Mouse (Mus musculus): ENCODE measurements at regions not wholly inside any gene's neighbourhood (a gene's known extent, or its start where the extent isn't known, plus 50 kb on each side); places are given as distances from the start of the nearest gene placed in this dataset.

DNA sequence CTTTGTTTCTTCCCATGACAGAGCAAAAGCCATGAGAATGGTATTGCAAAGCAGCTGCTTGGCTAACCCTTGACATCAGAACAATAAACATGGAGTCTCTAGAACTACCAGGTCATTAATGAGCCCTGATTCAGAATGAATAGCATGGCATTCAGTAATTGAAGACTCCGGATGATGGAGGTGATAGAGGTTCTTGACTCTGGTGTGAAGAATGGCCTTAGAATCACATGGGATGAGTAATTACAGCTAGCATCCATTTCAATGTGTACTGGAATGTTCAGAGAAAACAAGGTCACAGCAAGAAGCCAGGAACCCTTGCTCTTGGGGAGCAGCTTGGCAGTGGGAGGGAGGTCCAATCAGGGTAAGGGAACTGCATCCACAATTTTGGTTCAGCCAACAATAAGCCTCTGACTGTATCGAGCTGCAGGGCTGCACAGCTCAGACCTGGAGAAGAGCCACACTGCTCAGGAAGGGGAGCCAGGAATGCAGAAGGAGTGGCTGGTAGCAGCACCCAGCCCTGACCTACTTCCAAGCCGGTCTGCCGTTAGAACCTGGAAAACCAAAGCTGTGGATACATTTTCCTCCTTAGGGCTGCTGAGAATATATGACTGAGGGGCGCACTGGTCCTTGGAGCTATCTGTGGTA is 275.1 kb downstream of the Maf start:
- intact Hi-C loops (cut with DNase I), result no loop called here
- DNase-seq (ENCODE audit: low spot score), result no peak

- no peak for DNase-seq (ENCODE audit: low spot score)
- intact Hi-C loops (cut with DNase I), result no loop called here
Observed at GRCm38 (mm10) chr8:115430793-115431192, 276.8 kb downstream of the Maf start.

DNA sequence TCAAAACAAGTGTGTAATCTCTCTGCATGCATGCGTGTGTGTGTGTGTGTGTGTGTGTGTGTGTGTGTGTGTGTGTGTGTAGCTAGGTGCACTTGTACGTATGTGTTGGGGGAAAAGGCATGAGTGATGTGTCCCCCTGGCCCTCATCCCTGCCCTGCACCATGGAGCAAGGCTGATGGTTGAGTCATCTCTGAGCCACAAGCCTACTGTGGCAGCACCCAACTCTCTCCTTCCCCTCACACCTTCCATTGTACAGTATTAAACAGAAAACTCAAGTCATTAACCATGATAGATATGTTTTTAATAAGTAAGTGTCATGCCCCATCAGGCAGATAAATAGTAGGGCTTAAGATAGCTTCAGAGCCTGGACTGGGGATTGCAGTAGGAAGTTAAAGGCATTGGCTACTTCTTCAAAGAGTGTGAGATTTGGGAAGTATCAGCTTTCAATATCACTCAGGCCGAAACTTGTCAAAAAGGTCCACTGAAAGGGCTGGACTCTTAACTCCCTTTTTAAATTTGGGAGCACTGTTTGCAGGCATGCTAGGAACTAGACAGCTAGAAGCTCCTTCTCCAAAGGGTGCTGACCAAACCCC is 278.2 kb downstream of the Maf start:
- intact Hi-C loops (cut with DNase I), result no loop called here
- DNase-seq (ENCODE audit: low spot score), result no peak

GRCm38 (mm10) chr8:115428528-115429290 is 278.9 kb downstream of the Maf start:
- intact Hi-C loops (cut with DNase I), result no loop called here
- DNase-seq (ENCODE audit: low spot score), result no peak

DNA sequence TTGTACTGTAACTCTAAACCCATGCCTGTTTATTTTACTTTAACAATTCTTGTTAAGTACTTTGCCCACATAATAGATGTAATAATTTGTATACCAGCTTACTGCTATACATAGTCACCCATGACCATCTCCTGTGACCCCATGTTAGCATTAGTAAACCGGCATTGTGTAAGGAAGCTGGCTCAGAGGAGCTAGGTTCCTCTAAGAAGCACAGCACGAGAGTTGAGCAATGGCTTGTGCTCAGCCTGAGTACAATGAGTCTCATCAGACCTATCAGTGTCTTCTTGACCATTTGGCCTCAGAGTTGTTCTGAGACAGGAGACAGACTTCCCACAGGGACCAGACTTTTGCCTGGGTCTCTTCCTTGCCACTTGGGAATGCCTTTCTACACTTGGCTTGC is 279.6 kb downstream of the Maf start:
- intact Hi-C loops (cut with DNase I), result no loop called here
- DNase-seq (ENCODE audit: low spot score), result no peak

- no peak for DNase-seq (ENCODE audit: low spot score)
- intact Hi-C loops (cut with DNase I), result no loop called here
Observed at GRCm38 (mm10) chr8:115427490-115427889, 280.1 kb downstream of the Maf start.

GRCm38 (mm10) chr8:115426543-115426942 is 281.1 kb downstream of the Maf start:
- DNase-seq (ENCODE audit: low spot score), result no peak

DNA sequence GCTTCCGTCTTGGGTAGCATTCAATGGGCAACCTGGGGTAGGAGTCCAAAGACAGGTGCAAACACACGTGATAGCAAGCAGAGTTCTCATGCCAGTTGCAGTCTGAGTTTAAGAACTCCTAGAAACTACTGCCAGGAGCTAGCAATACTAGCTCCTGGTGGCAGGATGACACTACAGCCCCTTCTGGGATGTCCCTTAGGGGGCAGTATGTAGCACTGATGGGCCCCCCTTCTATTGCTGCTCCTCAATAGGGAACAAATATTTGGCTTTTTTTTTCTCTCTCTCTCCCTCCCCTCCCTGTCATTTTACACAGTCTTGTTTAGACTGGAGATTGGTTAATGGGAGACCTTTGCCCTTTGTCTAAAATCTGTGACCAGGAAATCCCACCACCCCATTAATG is 282.2 kb downstream of the Maf start:
- DNase-seq (ENCODE audit: low spot score), result no peak
- intact Hi-C loops (cut with DNase I), result no loop called here

More at GRCm38 (mm10) chr8:115426543-115426942, 281.1 kb downstream of the Maf start:
- intact Hi-C loops (cut with DNase I), result no loop called here

DNA sequence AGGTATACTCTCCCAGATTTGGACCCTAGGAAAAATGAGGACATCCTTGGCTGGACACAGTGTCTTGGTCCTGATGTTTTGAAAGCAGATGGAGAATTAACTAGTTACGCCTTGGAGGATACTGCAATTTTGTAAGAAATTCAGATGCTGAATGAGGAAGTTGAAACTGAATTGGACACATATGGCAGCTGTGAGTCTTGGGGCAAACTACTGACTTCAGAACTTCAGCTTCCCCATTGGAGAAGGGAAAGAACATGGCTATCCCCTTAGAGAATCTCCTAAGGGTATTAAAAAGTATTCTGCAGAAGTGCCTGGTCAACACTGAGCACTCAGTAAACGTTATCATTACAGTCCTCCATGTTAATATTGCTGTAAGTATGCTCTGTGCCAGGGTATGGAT is 283.9 kb downstream of the Maf start:
- DNase-seq (ENCODE audit: low spot score), result no peak
- intact Hi-C loops (cut with DNase I), result no loop called here

- DNase-seq (ENCODE audit: low spot score), result no peak
- intact Hi-C loops (cut with DNase I), result no loop called here
Observed at GRCm38 (mm10) chr8:115423056-115423455, 284.5 kb downstream of the Maf start.

DNA sequence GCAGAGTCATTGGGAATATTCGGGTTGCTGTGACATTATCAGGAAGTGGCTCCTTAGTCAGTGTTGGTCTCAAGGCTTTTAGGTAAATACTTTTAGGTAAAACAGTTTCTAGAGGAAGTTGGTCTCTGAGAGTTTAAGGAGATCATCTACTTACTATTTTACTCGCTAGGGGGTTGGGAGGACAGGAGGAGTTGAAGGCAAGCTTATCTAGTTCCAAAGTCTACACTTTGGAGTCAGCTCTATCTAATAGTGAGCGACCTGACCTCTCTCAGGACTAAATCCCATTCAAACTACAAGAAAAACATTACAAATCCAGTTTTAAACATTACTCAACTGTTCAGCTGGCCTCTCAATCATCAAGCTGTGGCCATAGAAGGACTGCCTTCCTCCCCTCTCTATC is 287.1 kb downstream of the Maf start:
- DNase-seq (ENCODE audit: low spot score), result no peak
- intact Hi-C loops (cut with DNase I), result no loop called here

DNA sequence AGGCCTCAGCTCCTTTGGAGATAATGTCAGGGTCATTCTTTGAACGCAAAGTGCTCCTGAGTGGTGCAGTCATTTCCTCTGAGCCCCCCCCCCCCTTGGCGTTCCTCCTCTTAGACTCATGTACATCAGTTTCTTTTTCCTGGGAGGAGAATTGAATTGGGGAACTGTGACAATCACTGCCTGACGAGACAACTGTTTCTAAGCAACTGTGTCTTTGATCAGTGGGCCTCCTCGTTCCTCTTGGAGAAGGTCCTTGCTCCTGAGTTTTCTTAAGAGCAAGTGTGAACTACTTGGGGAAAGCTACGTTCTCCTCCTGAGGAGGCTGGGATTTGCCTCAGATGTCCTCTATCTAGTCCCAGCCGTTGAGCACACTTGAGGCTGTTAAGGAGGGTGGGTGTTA is 287.5 kb downstream of the Maf start:
- DNase-seq (ENCODE audit: low spot score), result no peak
- intact Hi-C loops (cut with DNase I), result no loop called here

DNA sequence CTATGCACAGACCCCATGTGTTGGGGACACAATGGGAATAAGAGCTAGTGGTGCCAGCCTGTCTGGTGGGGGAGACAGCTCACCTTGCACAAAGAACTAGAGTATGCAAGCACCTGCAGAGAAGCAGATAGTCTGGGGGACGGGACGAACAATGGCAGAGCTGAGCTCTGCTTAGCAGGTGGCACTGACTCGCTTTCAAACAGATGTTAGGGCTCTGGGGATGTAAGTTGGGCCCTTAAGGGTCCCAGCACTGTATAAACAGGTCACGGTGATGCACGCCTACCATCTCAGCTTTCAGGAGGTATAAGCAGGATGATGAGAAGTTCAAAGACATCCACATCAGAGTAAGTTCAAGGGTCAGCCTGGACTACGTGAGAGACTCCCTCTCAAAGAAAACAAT is 289.5 kb downstream of the Maf start:
- intact Hi-C loops (cut with DNase I), result no loop called here
- no peak for DNase-seq (ENCODE audit: low spot score)

DNA sequence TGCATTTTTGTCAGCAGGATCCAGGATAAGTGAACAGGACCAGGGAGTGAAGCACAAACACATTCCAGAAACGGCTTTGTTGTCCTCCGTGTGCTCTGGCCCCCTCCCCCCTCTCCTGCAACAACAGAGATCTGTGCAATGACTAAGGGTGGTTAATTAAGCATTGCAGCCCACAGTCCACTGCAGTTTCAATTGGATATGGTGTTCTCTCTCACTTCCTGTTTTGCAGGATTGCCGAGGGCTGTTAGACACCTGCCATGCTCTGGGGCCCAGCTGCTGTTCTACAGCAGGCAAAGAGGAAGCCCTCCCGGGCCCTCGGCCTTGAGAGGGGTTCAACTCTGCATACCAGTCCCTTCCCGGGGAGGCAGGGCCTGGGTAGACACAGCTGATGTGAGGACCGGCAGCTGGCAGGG is 293.5 kb downstream of the Maf start:
- intact Hi-C loops (cut with DNase I), result no loop called here
- peak; percentile 13 for DNase-seq (ENCODE audit: low spot score)

- DNase-seq (ENCODE audit: low spot score), result no peak
- intact Hi-C loops (cut with DNase I), result no loop called here
Observed at GRCm38 (mm10) chr8:115411756-115412155, 295.8 kb downstream of the Maf start.

GRCm38 (mm10) chr8:115411061-115411460 is 296.5 kb downstream of the Maf start:
- intact Hi-C loops (cut with DNase I), result no loop called here
- DNase-seq (ENCODE audit: low spot score), result no peak

- intact Hi-C loops (cut with DNase I), result no loop called here
- DNase-seq (ENCODE audit: low spot score), result no peak
Observed at GRCm38 (mm10) chr8:115410191-115410590, 297.4 kb downstream of the Maf start.

GRCm38 (mm10) chr8:115407535-115407934 is 300.1 kb downstream of the Maf start:
- intact Hi-C loops (cut with DNase I), result no loop called here
- no peak for DNase-seq (ENCODE audit: low spot score)

GRCm38 (mm10) chr8:115403601-115404000 is 304.0 kb downstream of the Maf start:
- DNase-seq (ENCODE audit: low spot score), result no peak
- intact Hi-C loops (cut with DNase I), result loop anchor here (2.0 kb wide), 1 partner anchor 1035 kb away; no protein-coding TSS in a partner anchor

GRCm38 (mm10) chr8:115402471-115403197 is 305.0 kb downstream of the Maf start:
- intact Hi-C loops (cut with DNase I), result loop anchor here (2.0 kb wide), 1 partner anchor 1036 kb away; no protein-coding TSS in a partner anchor
- DNase-seq (ENCODE audit: low spot score), result no peak

Data from heart, postnatal 25 days (tissue).